Mouse (Mus musculus) frontal cortex, postnatal 36 days (tissue): ENCODE measurements around the gene Wdr25.

Experiments used
- DNase-seq, 2 experiments: peaks; one replicate each; pipeline ENCODE4 v3.0.0; 2022; ENCODE audit warnings: low spot score in 2 of 2

Gene Wdr25

DNA sequence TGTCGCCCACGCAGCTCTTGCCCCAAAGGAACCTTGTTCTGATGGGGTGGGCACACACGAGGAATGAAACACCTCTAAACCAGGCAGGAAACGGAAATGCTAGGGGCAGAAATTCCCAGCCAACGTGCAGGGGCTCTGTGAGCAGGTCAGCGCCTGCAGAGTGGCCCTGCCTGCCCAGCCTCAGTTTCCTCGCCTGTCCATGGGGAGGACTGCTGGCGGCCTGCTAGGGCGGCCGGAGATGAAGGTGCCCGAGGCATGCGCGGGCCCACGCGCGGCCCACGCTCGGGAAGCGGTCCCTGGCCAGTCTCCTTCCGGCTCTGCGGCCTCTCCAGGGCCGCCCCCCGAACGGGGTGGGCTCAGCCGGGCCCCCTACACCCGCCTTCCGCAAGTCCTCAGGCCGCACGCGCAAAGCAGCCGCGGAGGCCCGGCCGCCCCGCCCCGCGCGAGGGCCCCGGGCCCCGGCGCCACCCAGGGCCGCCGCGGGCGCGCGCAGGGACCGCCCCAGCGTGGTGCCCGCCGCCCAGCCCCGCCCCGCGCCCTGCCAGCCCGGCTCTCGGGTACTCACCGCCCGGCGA is 174.2 kb downstream of the Wdr25 start:
- peak; percentile 24 to 38 for DNase-seq

DNA sequence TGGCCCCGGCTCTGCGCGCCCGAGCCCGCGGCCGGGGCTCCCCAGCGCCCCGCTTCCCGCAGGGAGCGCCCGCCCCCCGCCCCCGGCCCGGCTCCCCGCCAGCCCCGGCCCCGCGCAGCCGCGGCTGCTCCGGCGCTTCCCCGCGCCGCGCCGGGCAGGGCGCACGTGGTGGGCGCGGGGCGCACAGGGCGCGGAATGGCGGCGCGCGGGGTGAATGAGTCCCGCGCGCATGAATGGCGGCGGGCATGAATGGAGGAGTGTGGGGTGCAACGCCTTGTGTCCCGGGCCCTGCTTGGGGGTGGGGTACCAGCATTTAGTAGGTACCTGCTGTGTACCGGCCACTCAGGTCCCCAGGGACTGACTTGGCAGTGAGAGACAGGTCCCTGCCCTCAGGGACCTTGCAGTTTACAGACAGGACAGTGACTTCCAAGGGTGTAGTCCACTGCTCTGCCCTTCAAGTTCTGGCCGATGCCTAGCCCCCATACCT is 174.8 kb downstream of the Wdr25 start, which contains the start of gene Begain:
Begain (minus strand) TSS at position 51 of the 487 bp plus-strand sequence.
- no peak for DNase-seq

DNA sequence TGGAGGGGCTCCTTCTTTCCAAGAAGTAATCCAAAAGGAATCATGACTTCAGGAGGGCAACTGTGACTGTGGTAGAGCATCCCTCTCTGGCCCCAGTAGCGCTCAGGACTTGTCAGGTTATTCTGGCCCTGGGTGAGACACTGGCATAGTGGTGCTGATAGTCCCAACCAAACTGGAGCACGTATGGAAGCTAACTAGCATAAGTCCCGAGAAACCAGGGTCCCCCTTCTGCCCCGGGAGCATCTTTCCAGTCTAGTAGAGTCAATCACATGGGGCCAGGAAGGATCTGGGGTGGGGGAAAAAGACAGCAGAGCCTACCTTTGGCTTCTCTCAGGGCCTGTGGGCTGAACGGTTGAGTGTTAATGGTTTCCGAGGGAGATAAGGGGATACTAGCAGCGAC is 175.3 kb downstream of the Wdr25 start:
- DNase-seq, result no peak

DNA sequence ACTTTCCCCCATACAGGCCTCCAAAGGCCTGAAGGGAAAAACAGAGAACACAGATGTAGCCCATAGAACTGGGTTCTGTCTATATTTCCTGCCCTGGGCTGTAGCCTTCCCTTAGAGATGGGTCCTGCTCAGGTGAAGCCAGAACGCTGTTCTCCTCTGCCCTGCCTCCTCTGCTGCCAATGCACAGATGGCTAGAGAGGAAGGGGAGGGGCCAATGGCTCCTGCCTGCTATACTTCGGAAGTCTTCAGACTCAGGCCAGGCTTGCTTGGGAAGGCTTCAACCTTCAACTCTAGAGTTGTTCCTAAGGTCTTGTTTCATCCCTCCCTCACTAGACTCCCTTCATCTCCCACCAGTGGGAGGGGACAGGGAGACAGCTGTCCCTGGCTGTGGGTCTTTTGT is 176.3 kb downstream of the Wdr25 start:
- no peak for DNase-seq

DNA sequence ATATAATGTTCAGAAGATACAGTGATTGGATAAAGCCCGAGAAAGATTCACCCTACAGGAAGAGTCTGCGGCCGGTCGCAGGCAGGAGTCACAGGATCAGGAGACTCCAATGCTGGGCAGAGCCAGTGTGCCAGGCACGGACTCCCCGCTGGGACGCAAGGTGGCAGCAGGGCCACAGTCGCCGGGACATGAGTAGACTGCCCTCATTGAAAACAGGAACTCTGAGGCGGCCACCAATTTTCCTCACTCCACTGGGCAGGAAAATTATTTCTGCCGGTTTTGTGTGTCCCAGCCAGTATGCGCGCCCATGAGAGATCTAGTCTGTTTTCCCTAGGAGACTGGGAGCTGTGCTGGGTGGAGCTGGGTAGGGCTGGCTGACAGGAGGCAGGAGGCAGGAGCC is 177.8 kb downstream of the Wdr25 start:
- no peak for DNase-seq

DNA sequence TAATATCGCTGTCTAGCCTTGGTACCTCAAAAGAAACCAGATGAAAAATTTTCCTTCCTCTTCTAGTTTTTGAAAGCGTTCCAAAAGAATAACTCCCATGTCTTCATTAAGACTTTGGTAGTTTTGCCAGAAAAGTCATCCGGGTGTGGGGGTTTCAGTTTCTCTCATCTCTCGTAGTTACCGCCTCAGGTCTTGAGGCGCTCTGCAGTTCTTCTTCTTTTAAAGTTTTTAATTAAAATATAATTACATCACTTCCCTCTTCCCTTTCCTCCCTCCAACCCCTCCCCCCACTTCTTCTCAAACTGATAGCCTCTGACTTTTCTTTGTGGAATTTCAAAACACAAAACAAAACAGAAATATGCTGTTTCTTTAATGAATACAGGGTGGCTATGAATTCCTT is 180.7 kb downstream of the Wdr25 start:
- no peak for DNase-seq

DNA sequence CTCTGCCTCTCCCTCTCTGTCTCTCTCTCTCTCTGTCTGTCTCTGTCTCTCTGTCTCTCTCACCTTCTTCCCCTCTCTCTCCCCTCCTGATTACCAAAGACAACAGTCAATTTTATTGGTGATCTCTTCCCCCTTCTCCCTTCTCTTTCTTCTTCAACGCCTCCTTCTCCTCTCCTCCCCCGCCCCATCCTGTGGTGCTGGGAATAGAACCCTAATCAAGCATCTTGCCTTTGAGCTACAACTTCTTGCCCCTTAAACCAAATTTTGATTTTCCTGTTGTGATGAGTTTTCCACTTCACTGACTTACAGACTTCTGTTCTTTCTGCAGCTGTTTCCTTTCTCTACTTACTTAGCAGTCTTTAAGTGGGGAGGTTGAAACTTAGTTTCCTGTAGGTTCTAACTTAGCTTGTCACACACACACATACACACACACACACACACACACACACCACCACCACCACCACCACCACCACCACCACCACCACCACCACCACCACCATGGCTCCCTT is 181.4 kb downstream of the Wdr25 start:
- DNase-seq, result no peak

DNA sequence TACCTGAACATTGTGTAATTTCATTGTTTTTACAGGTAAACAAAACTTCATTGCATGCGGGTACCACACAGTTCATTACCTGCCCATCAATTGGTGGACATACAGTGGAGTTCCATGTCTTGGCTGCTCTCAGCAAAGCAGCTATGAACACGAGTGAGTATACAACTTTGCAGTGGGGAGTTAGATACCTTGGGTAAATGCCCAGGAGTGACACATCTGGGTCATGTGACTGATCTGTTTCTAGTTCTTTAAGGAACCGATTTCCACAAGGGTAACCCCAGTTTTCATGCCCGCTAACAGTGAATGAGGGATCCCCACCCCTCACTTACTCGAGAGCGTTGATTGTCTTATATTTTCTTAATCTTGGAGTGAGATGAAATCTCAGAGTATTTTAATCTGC is 183.6 kb downstream of the Wdr25 start:
- no peak for DNase-seq
